Mouse (Mus musculus) C2C12 (cell line): ENCODE measurements around the gene Iqca.

Experiments used
- CEBPB ChIP-seq: IDR thresholded peaks from one replicate; pipeline ENCODE4 v1.6.1; 2011; ENCODE audit warnings: low read depth, mild to moderate bottlenecking, control low read depth, moderate library complexity
- CTCF ChIP-seq: IDR thresholded peaks from one replicate; pipeline ENCODE4 v1.5.1; 2011; ENCODE audit not compliant: control insufficient read depth, insufficient read depth, insufficient read length
- MAX ChIP-seq: IDR thresholded peaks from one replicate; pipeline ENCODE4 v1.6.1; 2011; ENCODE audit warnings: mild to moderate bottlenecking, control low read depth
- MYOD1 ChIP-seq: IDR thresholded peaks from one replicate; pipeline ENCODE4 v1.6.1; 2011; ENCODE audit warnings: low read depth; ENCODE audit not compliant: control insufficient read depth, insufficient read length
- MYOG ChIP-seq: IDR thresholded peaks from one replicate; pipeline ENCODE4 v1.6.1; 2011; ENCODE audit not compliant: control insufficient read depth, insufficient read length; ENCODE audit errors: extremely low read depth
- USF1 ChIP-seq: IDR thresholded peaks from one replicate; pipeline ENCODE4 v1.6.1; 2011; ENCODE audit warnings: low read depth, mild to moderate bottlenecking, control low read depth, moderate library complexity

- TF ChIP-seq CTCF = no peak
- no peak for TF ChIP-seq MAX
- no peak for TF ChIP-seq USF1
- TF ChIP-seq MYOD1 = no peak
- TF ChIP-seq MYOG = no peak
- TF ChIP-seq CEBPB = no peak
Observed at GRCm38 (mm10) chr1:90088192-90088990, 64.8 kb downstream of the Iqca start.
